Mouse (Mus musculus): Measurements from ENCODE around the gene Cab39.

Gene Cab39

GRCm38 (mm10) chr1:85850851-85851250 is 57.6 kb downstream of the Cab39 start:
- DNase-seq = no peak

DNA sequence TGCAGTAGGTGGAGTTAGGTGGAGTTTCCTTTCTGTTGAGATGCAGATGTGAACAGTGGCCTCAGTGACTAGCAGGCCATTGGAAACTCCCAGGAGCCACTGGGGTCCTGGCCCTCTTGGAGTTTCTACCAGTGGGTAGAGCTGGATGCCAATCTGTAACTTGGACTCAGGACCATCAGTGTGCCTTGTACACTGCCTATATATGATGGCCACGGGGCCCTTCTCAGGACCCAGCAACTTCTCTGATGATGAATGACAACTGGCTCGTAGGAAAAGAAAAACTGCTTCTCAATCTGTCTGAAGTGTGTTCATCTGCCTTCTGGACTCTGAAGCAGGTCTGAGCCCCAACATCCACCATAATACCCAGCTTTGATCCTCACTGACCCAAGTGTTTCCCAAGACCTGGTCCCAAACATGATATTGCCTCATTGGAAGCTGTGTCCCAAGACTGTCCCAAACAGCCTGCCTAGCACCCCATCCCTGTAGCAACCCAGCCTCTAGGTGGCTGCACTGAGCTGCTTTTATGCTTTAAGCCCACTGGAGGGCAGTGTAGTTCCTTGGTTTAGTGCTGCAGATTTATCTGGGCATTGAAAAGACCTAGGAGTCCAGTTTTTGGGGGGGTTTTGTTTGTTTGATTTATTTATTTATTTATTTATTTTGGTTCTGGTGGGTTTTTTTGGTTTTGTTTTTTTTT is 59.9 kb downstream of the Cab39 start:
- DNase-seq = peak; percentile 59 to 79

- DNase-seq = no peak
These were observed 60.6 kb downstream of the Cab39 start for GRCm38 (mm10) chr1:85853865-85854264.

DNA sequence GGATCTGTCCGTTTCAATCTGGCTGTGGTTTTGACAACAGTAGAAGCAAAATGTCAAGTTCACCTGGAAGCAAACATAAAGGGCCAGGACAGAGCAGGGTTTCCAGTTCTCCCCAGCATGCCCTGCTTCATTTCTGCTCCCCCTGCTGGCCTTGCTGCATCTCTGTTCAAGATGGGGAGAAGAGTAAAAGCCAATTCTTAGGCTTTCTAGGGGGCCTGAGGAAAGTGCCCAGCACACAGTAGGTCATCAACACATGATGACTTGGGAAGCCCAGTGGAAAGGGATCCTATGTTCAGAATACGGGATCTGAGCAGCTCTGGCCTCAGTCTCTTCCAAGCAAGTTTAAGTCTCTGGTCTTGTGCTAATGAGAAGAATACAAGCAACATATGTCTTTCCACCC is 61.2 kb downstream of the Cab39 start:
- no peak for DNase-seq

DNA sequence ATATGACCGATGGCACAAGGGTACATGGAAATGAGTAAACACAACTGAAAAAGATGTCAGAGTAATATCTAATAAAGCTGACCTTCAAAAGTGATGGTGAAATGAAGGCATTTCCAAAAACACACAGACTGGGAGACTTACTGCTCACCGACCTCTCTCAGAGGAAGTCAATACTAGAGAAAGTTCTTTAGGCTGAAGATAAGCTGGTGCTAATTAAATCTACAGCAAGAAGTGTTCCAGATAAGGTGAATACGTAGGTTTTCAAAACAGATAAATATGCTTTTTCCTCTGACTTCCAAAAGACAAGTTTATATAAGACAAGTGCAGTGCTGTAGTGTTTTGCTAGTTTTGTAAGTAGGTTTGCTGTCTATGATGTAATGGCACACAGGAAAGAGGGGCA is 63.0 kb downstream of the Cab39 start:
- DNase-seq = no peak

GRCm38 (mm10) chr1:85857261-85857754 is 64.1 kb downstream of the Cab39 start:
- DNase-seq = no peak

- peak; percentile 15 to 50 for DNase-seq
These were observed 71.1 kb downstream of the Cab39 start for GRCm38 (mm10) chr1:85864383-85864782.

GRCm38 (mm10) chr1:85870001-85870400 is 76.8 kb downstream of the Cab39 start:
- DNase-seq = no peak

DNA sequence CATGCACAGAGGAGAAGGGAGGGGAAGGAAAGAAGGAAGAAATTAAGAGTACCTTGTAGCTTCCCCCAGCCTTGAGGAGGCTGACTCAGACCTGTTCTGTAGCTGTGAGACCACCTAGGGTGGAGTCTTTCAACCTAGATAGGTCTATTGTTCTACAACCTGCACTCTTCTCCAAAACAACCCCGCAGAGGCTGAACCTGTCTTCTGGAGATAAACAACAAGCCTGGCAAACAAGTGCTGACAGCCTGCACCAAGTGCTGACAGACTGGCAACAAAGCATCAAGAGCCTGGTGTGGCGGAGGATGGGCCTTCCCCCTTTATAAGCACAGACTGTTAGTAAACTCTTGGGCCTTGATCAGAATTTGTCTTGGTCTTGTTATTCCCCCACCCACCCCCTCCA is 77.3 kb downstream of the Cab39 start:
- no peak for DNase-seq

DNA sequence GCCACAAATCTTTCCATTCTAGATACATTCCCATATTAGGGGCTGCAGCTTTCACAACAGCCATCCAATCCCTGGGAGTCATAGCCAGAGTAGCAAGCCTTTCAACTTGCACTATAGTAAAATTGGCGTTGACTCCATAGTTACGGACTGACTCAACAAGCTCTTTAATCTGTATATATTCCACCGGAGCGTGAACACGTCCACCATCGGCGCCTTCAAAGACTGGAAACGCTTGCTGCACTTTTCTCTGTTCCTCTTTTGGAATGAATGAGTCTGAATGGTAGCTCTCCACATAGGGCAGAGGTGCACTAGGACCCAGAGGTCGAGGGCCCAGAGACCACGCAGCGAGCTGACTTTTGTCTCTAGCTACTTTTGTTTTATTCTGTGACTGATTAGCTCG is 88.8 kb downstream of the Cab39 start:
- no peak for DNase-seq

- no peak for DNase-seq
These were observed 94.0 kb downstream of the Cab39 start for GRCm38 (mm10) chr1:85887221-85887620.

DNA sequence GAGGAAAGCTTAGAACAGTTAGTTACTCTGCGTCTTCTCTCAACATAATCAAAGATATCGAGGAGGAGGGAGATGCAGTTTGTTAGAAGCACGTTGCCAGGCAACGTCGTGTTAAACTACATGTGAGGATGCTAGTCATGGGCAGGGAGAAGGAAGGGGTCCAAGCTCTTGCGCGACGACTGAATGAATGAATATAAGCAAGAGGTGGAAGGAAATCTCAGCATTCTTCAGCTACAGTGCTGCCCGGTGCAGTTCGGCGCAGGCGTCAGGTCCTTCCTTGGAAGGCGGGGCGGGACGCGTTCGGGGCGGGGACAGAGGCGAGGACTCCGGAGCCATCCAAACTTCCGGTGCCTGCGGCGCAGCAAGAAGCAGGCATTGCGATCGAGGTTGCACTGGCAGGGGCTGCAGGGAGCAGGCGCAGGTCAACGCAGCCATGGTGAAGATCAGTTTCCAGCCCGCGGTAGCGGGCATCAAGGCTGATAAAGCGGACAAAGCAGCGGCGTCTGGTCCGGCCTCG is 101.0 kb downstream of the Cab39 start, which contains the start of gene Itm2c:
TSS of gene Itm2c (plus strand) at position 51 of the 517 bp plus-strand sequence.
- DNase-seq = peak; percentile 88 to 94

- peak in 1 of 2 experiments; percentile 53 for DNase-seq
These were observed 101.6 kb downstream of the Cab39 start for GRCm38 (mm10) chr1:85894748-85895360.

GRCm38 (mm10) chr1:85895391-85895837 is 102.2 kb downstream of the Cab39 start:
- peak; percentile 62 to 73 for DNase-seq

- DNase-seq = no peak
These were observed 102.9 kb downstream of the Cab39 start for GRCm38 (mm10) chr1:85896110-85896509.

DNA sequence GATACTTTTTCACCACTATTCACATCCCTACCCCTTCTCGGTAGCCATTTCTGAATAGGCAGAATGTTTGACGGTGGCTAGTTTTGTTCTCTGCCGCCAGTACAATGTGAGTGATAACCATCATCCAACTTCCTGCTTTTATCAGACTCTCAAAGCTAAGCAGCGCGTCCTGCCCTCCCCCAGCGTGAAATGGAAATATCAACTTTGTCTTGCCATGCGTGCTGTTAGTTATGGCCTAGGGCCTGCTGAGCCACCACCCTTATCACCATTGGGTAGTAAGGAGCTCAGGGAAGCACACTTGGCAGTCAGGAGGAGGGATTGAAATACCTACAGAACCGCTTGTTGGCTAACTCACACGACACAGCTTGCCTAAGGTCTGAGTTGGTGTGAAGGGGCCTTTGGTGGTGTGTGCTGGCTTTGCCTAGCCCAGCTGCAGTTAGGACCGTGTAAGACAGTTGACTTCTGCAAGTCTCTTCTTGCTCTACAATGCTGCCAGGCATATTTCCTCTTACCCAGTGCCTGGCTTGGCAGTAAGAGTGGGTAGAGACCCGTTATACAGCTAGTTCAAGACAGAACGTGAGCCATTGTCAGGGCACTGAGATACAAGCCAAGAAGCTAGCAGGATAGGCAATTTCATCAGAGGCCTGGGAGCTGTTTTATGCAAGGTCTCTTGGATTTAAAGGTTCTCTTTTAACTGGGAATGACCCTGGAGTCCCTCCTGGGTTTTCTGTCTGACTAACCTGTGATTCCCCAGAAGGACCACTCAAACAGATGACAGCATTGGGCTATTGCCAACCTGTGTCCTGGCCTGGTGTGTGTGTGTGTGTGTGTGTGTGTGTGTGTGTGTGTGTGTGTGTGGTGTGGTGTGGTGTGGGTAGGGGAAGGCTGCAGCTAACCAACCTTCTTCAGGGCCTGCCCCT is 103.8 kb downstream of the Cab39 start:
- no peak for DNase-seq

- DNase-seq = no peak
These were observed 104.9 kb downstream of the Cab39 start for GRCm38 (mm10) chr1:85897901-85898760.

- DNase-seq = no peak
These were observed 105.6 kb downstream of the Cab39 start for GRCm38 (mm10) chr1:85898761-85899387.

GRCm38 (mm10) chr1:85899388-85899761 is 106.1 kb downstream of the Cab39 start:
- DNase-seq = no peak

DNA sequence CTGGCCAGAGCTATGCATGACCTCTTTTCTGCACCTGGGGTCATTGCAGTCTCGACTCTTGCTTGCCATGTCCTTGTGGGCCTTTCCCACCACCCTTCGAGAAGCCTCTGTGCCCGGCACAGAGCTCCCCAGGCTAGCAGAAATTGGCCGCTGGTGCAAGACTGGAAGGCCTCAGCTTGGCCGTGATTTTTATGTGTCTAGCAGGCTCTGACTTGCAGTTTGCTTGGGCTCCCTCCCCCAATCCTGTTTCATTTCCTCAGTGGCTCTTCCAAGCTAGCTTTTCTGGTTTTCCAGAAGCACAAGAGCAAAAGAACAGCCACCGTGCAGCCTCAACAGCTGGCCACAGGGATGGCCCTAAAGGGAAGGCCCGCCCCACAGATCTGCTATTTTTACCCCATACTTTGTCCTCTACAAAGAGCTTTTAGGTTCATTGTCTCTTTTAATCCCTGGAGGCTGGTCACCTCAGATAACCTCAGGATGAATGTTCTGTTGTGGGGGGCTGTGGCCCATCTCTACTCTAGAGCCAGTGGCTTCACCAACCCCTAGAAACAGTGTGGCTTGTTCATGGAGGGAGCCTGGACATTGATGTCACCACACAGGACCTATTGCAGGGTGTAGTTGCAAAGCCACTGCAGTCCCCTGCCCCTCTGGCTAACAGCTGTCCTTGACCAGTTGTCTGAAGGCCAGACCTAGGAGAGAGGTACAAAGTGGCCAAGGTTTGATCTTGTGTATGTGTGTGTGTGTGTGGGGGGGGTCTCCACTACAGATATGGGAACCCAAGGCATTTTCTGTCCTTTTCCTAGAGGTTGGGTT is 107.5 kb downstream of the Cab39 start:
- no peak for DNase-seq

All from kidney, postnatal 36 days (tissue).